Mouse (Mus musculus) bone marrow, adult 2 months (tissue): ENCODE data around the gene Hmgcll1. TPM values are rescaled to one million over a fixed set of nuclear protein-coding genes. Genes with fewer than 3 reads are reported as not detected.
"Not testable (repeated sequence)": the region's sequence is repeated elsewhere in the genome, so short reads cannot be mapped to it uniquely, and the experiment has no call there.

Experiments used
- H3K27ac ChIP-seq: fragments of 200-500 bp; 2 replicates; pipeline ENCODE4 v1.5.1; 2012; ENCODE audit warnings: low read depth, mild to moderate bottlenecking, control low read depth, inconsistent platforms, low read length; ENCODE audit not compliant: control insufficient read depth, poor library complexity, insufficient read depth
- H3K4me1 ChIP-seq: fragments of 200-500 bp; 2 replicates; pipeline ENCODE4 v1.6.1; 2011; ENCODE audit warnings: low read length; ENCODE audit not compliant: control insufficient read depth, insufficient read depth
- H3K4me3 ChIP-seq: fragments of 200-500 bp; replicated peaks from 2 replicates; pipeline ENCODE3; 2011; ENCODE audit warnings: mild to moderate bottlenecking, low read depth, low read length, control low read depth; ENCODE audit not compliant: control insufficient read depth
- CTCF ChIP-seq: fragments of 200-500 bp; IDR thresholded peaks from 2 replicates; pipeline ENCODE4 v1.5.1; 2011; ENCODE audit warnings: low read length, control low read depth; ENCODE audit not compliant: control insufficient read depth, insufficient read depth
- POLR2A ChIP-seq: fragments of 200-500 bp; IDR thresholded peaks from 2 replicates; pipeline ENCODE4 v1.6.1; 2011; ENCODE audit warnings: low read depth, mild to moderate bottlenecking, control low read depth, low read length, borderline replicate concordance; ENCODE audit not compliant: control insufficient read depth
- WGBS: fragments of 180-500 bp; shearing (Covaris S2); methylation state at CpG from one replicate; pipeline ENCODE4 v1.1.7; 2018; 5-methylcytosine and 5-hydroxymethylcytosine counted together
- polyA plus RNA-seq: library from polyadenylated mRNA; stranded (reverse); fragments of >200 nt; gene quantifications from 2 replicates; pipeline ENCODE4 v1.2.4, GENCODE M21; 2011; ENCODE audit warnings: low replicate concordance; ENCODE audit not compliant: missing spikeins, insufficient read depth, insufficient read length

Gene Hmgcll1
- polyA plus RNA-seq, 1 experiment = 1.5 TPM

GRCm38 (mm10) chr9:76097221-76097620, 82.6 kb downstream of the Hmgcll1 start:
- no peaks in the 10 kb centered on the region for H3K4me1 ChIP-seq
- no peak for TF ChIP-seq CTCF
- no peak for TF ChIP-seq POLR2A
- 85% methylated on average over 5 of the region's 5 CpGs for WGBS
- H3K27ac ChIP-seq = no peak overlapping the region
- H3K4me3 ChIP-seq = no peak overlapping the region

GRCm38 (mm10) chr9:76099981-76100380, 85.3 kb downstream of the Hmgcll1 start:
- WGBS = 77% methylated on average over 3 of the region's 3 CpGs
- TF ChIP-seq CTCF = no peak
- TF ChIP-seq POLR2A = no peak
- H3K4me1 ChIP-seq = no peaks in the 10 kb centered on the region

GRCm38 (mm10) chr9:76104416-76104815, 89.8 kb downstream of the Hmgcll1 start:
- not testable (repeated sequence) for H3K4me1 ChIP-seq, H3K4me3 ChIP-seq, H3K27ac ChIP-seq
- 45% methylated on average over 1 of the region's 1 CpGs for WGBS

More at GRCm38 (mm10) chr9:76099981-76100380, 85.3 kb downstream of the Hmgcll1 start:
- Histone ChIP-seq H3K4me3 (no peak overlapping the region), H3K27ac (no peak overlapping the region)

GRCm38 (mm10) chr9:76104846-76105245, 90.2 kb downstream of the Hmgcll1 start:
- Histone ChIP-seq H3K27ac (no peak overlapping the region), H3K4me3 (no peak overlapping the region), H3K4me1 (no peaks in the 10 kb centered on the region)
- WGBS = 70% methylated on average over 5 of the region's 5 CpGs
- TF ChIP-seq CTCF (no peak), POLR2A (no peak)

GRCm38 (mm10) chr9:76122888-76123287, 108.2 kb downstream of the Hmgcll1 start:
- not testable (repeated sequence) for H3K4me1 ChIP-seq, H3K4me3 ChIP-seq, H3K27ac ChIP-seq
- WGBS = 0% methylated on average over 2 of the region's 2 CpGs

GRCm38 (mm10) chr9:76124249-76124648, 109.6 kb downstream of the Hmgcll1 start:
- WGBS = 72% methylated on average over 4 of the region's 4 CpGs
- no peaks in the 10 kb centered on the region for H3K4me1 ChIP-seq

GRCm38 (mm10) chr9:76129353-76129752, 114.7 kb downstream of the Hmgcll1 start:
- H3K4me1 ChIP-seq = no peaks in the 10 kb centered on the region
- H3K4me3 ChIP-seq = no peak overlapping the region
- no peak for TF ChIP-seq POLR2A
- H3K27ac ChIP-seq = no peak overlapping the region
- WGBS = 50% methylated on average over 1 of the region's 1 CpGs

More at GRCm38 (mm10) chr9:76124249-76124648, 109.6 kb downstream of the Hmgcll1 start:
- no peak for TF ChIP-seq POLR2A
- TF ChIP-seq CTCF = no peak
- H3K27ac ChIP-seq = no peak overlapping the region
- H3K4me3 ChIP-seq = no peak overlapping the region

GRCm38 (mm10) chr9:76134042-76134441, 119.4 kb downstream of the Hmgcll1 start:
- no peak for TF ChIP-seq POLR2A
- 74% methylated on average over 6 of the region's 6 CpGs for WGBS
- Histone ChIP-seq H3K4me1 (no peaks in the 10 kb centered on the region), H3K27ac (no peak overlapping the region), H3K4me3 (no peak overlapping the region)

GRCm38 (mm10) chr9:76138378-76139109, 123.9 kb downstream of the Hmgcll1 start:
- Histone ChIP-seq H3K4me3 (no peak overlapping the region), H3K27ac (no peak overlapping the region), H3K4me1 (no peaks in the 10 kb centered on the region)
- 62% methylated on average over 3 of the region's 3 CpGs for WGBS
- TF ChIP-seq POLR2A (no peak), CTCF (no peak)
